Mouse (Mus musculus) spleen, adult 2 months (tissue): ENCODE data around the gene Mfsd4b5.

ENCODE experiments used
- CTCF ChIP-seq: fragments of 200-500 bp; IDR thresholded peaks from 2 replicates; pipeline ENCODE4 v1.5.1; 2011; ENCODE audit warnings: mild to moderate bottlenecking, inconsistent platforms; ENCODE audit not compliant: insufficient read depth, insufficient read length, insufficient replicate concordance; ENCODE audit errors: extremely low read depth
- POLR2A ChIP-seq: fragments of 200-500 bp; IDR thresholded peaks from 2 replicates; pipeline ENCODE4 v1.6.1; 2011; ENCODE audit warnings: low read depth, low read length, inconsistent platforms

DNA sequence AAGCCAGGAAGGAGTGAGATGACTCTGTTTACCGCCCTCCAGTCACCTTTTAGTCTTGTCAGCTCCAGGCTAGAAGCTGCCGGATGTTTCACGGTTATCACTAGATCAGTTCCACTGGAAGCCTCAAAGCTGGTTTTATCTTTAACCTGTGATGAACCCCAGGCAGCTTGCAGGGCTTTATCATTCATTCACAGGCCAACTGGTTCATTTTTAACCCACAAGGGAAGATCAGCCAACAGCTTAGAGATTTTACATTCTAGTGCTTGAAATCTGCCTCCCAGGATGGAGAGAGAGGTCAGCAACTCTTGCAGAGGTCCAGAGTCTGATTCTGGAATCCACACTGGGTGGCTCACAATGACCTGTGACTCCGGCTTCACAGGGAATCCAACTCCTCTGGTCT lies 4.7 kb upstream of the Mfsd4b5 start:
- TF ChIP-seq POLR2A (no peak), CTCF (no peak)
